Mouse (Mus musculus) liver, embryonic 13.5 days (tissue): Measurements from ENCODE around the gene Olfr15. TPM values are rescaled to one million over a fixed set of nuclear protein-coding genes. Genes with fewer than 3 reads are reported as not detected.

ENCODE experiments used
- ATAC-seq: fragments of 200-750 bp; cut with Nextera tagmentation; 2 replicates; pipeline ENCODE4 v1.8.0; 2017; ENCODE audit warnings: low read depth, mild to moderate bottlenecking, moderate number of reproducible peaks, moderate library complexity
- DNase-seq: peaks from one replicate; pipeline ENCODE4 v3.0.0; 2022
- H3K27ac ChIP-seq: fragments of 300-500 bp; sonication (generic); 2 replicates; pipeline ENCODE4 v1.5.1; 2015; ENCODE audit warnings: moderate library complexity, mild to moderate bottlenecking, inconsistent platforms
- H3K27me3 ChIP-seq: fragments of 300-500 bp; sonication (generic); 2 replicates; pipeline ENCODE4 v1.6.1; 2015; ENCODE audit warnings: mild to moderate bottlenecking, inconsistent platforms
- H3K36me3 ChIP-seq: fragments of 300-500 bp; sonication (generic); 2 replicates; pipeline ENCODE4 v1.6.1; 2015; ENCODE audit warnings: mild to moderate bottlenecking, inconsistent platforms
- H3K4me1 ChIP-seq: fragments of 300-500 bp; sonication (generic); replicated peaks from 2 replicates; pipeline ENCODE4 v1.6.1; 2015; ENCODE audit warnings: inconsistent platforms
- H3K4me2 ChIP-seq: fragments of 300-500 bp; sonication (generic); 2 replicates; pipeline ENCODE4 v1.6.1; 2015; ENCODE audit warnings: inconsistent platforms, mild to moderate bottlenecking, moderate library complexity
- H3K4me3 ChIP-seq: fragments of 300-500 bp; sonication (generic); replicated peaks from 2 replicates; pipeline ENCODE4 v1.5.1; 2015; ENCODE audit warnings: mild to moderate bottlenecking, inconsistent platforms
- H3K9ac ChIP-seq: fragments of 300-500 bp; sonication (generic); 2 replicates; pipeline ENCODE4 v1.6.1; 2015; ENCODE audit warnings: mild to moderate bottlenecking, inconsistent platforms
- H3K9me3 ChIP-seq: fragments of 300-500 bp; sonication (generic); replicated peaks from 2 replicates; pipeline ENCODE4 v1.6.1; 2016; ENCODE audit warnings: inconsistent platforms
- WGBS: fragments of 180-500 bp; shearing (Covaris S2); methylation state at CpG from one replicate; pipeline ENCODE4 v1.1.7; 2015; ENCODE audit not compliant: insufficient replicate concordance; 5-methylcytosine and 5-hydroxymethylcytosine counted together
- polyA plus RNA-seq: library from polyadenylated mRNA; unstranded; fragments of >200 nt; fragmentation: Nextera tagmentation; extraction: Ambion mirVana; gene quantifications from 2 replicates; pipeline ENCODE4 v1.2.1, GENCODE M21; 2015

The Olfr15 gene
- polyA plus RNA-seq, 1 experiment from 2014 or later = not detected

DNA sequence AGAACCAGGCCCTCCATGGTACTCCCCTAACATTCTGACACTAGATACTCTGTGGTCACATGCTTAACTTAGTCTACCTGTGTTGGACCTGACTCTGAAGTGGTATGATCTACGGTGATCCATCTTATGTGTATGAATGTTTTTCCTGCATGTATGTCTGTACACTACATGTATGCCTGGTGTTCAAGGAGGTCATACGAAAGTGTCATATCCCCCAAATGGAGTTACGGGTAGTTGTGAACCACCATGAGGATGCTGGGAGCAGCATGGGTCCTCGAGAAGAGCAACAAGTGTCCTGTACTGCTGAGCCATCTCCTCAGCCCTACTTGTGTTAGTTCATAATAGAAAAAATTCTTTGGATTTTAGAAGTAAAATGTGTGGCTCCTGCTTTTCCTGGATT is 45.7 kb downstream of the Olfr15 start:
- Histone ChIP-seq H3K9ac (no peak overlapping the region), H3K4me3 (no peak overlapping the region), H3K27me3 (no peaks in the 10 kb centered on the region), H3K36me3 (peaks cover 16% of the 10 kb centered on the region), H3K9me3 (no peaks in the 10 kb centered on the region), H3K27ac (no peak overlapping the region), H3K4me2 (no peak overlapping the region), H3K4me1 (peaks cover 22% of the 10 kb centered on the region)
- WGBS = 79% methylated on average over 4 of the region's 4 CpGs
- ATAC-seq (no peak), DNase-seq (no peak)

DNA sequence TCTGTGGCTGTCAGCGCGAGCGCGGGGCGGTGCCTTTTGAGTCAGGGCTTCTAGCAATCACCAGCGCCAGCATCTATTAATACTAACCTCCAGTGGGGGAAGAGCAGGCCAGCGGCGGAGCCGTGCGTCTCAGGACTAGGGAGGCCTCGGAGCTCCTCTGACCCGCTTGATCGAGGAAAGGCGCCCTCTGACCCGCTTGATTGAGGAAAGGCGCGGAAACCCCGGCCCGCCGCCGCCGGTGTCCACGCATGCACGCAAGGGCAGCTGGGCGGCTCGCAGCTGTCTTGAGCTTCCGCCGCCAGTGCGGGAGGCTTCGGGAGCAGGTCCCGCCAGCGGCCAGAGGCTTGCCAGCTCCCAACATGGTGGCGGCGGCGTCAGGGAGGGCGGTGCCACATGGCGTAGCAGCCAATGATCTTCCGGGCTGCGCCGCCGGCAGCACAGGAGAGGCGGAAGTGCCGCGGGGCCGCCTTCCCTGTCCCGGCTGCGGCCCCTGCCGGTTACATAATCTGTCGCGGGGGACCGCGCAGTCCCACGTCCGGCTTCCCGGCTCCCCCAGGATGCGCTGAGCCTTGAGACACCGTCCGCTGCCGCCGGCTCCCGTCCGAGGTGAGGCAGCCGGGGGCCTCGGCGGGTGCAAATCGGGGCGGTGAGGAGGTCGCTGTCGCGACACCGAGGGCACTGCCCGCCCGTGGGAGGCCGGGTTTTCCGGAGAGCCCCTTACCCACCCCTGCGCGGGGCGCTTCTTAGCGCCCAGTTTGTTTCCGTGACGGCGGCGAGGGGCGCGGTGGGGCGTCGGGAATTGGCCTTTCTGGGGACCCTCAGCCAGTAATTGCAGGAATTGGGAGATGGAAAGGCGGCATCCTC is 53.8 kb downstream of the Olfr15 start, which contains the start of the genes Zfp597 and Gm20695:
Zfp597 (minus strand) TSS at position 361 of the 864 bp plus-strand sequence.
Gm20695 (plus strand) TSS at position 448 of the 864 bp plus-strand sequence.
- Histone ChIP-seq H3K27me3 (no peaks in the 10 kb centered on the region), H3K4me2 (peak within 1 kb of the TSS; percentile 73), H3K36me3 (peaks cover 5% of the 10 kb centered on the region), H3K4me1 (peaks cover 37% of the 10 kb centered on the region), H3K27ac (peak within 1 kb of the TSS; percentile 85), H3K4me3 (peak within 1 kb of the TSS; percentile 80), H3K9me3 (no peaks in the 10 kb centered on the region), H3K9ac (peak within 1 kb of the TSS; percentile 90)
- ATAC-seq (peak; percentile 98), DNase-seq (peak; percentile 94)
- under 1% methylated on average over 87 of the region's 88 CpGs for WGBS

DNA sequence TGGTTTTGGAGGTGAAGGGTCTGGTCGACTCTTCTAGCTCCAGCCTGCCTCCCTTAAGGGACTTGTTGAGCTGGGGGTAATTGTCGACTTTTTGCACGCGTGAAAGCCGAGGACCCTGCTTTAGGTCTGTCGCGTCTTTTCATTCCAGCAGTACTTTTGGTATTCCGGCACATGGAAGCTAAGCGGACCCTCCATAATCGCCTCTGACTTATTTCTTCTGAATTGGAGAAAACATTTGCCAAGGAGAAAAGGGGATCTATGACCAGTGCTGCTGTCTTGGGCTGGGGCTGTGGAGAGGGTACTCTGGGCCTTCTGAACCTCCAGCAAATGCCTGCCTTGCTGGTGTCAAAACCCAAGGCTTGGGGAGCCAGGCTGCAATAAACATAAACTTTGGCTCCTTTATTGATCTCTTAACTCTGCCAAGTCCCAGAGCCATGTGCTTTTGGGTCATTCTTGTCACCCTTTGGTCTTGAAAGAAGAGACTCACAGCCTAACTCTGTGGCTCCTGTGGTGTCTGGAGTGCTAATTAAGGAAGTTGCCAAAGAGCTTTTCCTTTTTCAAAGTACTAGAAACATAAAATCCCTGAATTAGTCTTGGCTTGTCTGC is 54.5 kb downstream of the Olfr15 start:
- 3% methylated on average over 10 of the region's 10 CpGs for WGBS
- no peak for DNase-seq
- H3K4me3 ChIP-seq = peak overlapping the region; percentile 80
- H3K9ac ChIP-seq = peak overlapping the region; percentile 90
- H3K9me3 ChIP-seq = no peaks in the 10 kb centered on the region
- peaks cover 37% of the 10 kb centered on the region for H3K4me1 ChIP-seq
- H3K4me2 ChIP-seq = peak overlapping the region; percentile 73
- H3K27ac ChIP-seq = peak overlapping the region; percentile 67
- ATAC-seq = no peak
- H3K36me3 ChIP-seq = 0 out of 2 replicates have a peak, but pooled peaks cover 2% of the 10 kb centered on the region
- no peaks in the 10 kb centered on the region for H3K27me3 ChIP-seq

GRCm38 (mm10) chr16:3891621-3892295 is 61.1 kb downstream of the Olfr15 start:
- Histone ChIP-seq H3K27ac (no peak overlapping the region), H3K4me1 (peaks cover 40% of the 10 kb centered on the region), H3K4me3 (no peak overlapping the region), H3K27me3 (no peaks in the 10 kb centered on the region), H3K9ac (no peak overlapping the region), H3K36me3 (peaks cover 27% of the 10 kb centered on the region), H3K4me2 (no peak overlapping the region), H3K9me3 (no peaks in the 10 kb centered on the region)
- no peak for ATAC-seq
- 86% methylated on average over 14 of the region's 14 CpGs for WGBS
- no peak for DNase-seq

DNA sequence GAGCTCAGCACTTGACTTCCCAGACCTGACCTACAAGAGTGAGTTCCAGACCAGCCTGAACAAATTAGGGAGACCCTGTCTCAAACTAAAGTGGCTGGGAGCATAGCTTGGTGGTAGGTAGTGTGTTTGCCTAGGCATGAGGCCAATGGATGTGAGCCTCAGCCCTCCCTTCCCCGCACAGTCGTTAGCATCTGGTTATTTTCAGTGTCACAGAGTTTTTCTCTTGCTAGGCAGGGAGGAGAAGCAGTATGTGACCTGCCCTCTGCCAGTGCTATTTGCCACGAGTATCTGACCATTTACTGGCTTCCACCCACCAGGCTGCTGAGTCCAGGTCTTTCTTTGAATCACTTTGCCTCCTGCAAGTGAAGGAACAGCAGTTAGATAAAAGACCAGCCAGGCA is 63.1 kb downstream of the Olfr15 start:
- ATAC-seq (no peak), DNase-seq (no peak)
- Histone ChIP-seq H3K4me3 (no peak overlapping the region), H3K36me3 (peaks cover 46% of the 10 kb centered on the region), H3K9ac (no peak overlapping the region), H3K27me3 (no peaks in the 10 kb centered on the region), H3K4me1 (peaks cover 30% of the 10 kb centered on the region), H3K4me2 (no peak overlapping the region), H3K9me3 (no peaks in the 10 kb centered on the region), H3K27ac (no peak overlapping the region)
- 60% methylated on average over 3 of the region's 3 CpGs for whole genome bisulfite sequencing

Other genes starting within 250 kb of the Olfr15 start
- gene Olfr161, start 239.8 kb upstream of the Olfr15 start, polyA plus RNA-seq = not detected in 2 replicates
- 0.14 TPM in 1 of 2 replicates, not detected in the other for gene Mefv, start 112.8 kb upstream of the Olfr15 start, polyA plus RNA-seq
- 13.7 and 15.3 TPM in 2 replicates for gene Zfp263, start 86.8 kb upstream of the Olfr15 start, polyA plus RNA-seq
- 0.13 and 0.27 TPM in 2 replicates for gene Zfp174, start 16.4 kb downstream of the Olfr15 start, polyA plus RNA-seq
- gene Naa60, start 41.5 kb downstream of the Olfr15 start, polyA plus RNA-seq = 22.9 and 25.3 TPM in 2 replicates
- 2.3 and 2.7 TPM in 2 replicates for gene Zfp597, start 53.7 kb downstream of the Olfr15 start, polyA plus RNA-seq
- gene Gm20695, start 53.8 kb downstream of the Olfr15 start, polyA plus RNA-seq = 0.47 and 1.2 TPM in 2 replicates
- 2.8 and 4.2 TPM in 2 replicates for gene 1700037C18Rik, start 77.8 kb downstream of the Olfr15 start, polyA plus RNA-seq
- 10.1 and 10.8 TPM in 2 replicates for gene Cluap1, start 77.9 kb downstream of the Olfr15 start, polyA plus RNA-seq
- 0.28 and 0.31 TPM in 2 replicates for gene Nlrc3, start 145.8 kb downstream of the Olfr15 start, polyA plus RNA-seq
- gene Slx4, start 172.9 kb downstream of the Olfr15 start, polyA plus RNA-seq = 6.2 and 8.1 TPM in 2 replicates
- 0.95 and 1.6 TPM in 2 replicates for gene Dnase1, start 206.1 kb downstream of the Olfr15 start, polyA plus RNA-seq
- gene Trap1, start 246.9 kb downstream of the Olfr15 start, polyA plus RNA-seq = 85.0 and 97.2 TPM in 2 replicates